Mouse (Mus musculus) testis, adult 2 months (tissue): ENCODE results near the gene Rptor. TPM values are rescaled to one million over a fixed set of nuclear protein-coding genes. Genes with fewer than 3 reads are reported as not detected.

Experiments used
- H3K27ac ChIP-seq: fragments of 200-500 bp; 2 replicates; pipeline ENCODE4 v1.5.1; 2012; ENCODE audit warnings: low read depth, low read length; ENCODE audit not compliant: control insufficient read depth, insufficient read depth
- H3K27me3 ChIP-seq: fragments of 200-500 bp; 2 replicates; pipeline ENCODE4 v1.6.1; 2012; ENCODE audit warnings: mild to moderate bottlenecking, low read length, moderate library complexity; ENCODE audit not compliant: control insufficient read depth, insufficient read depth
- H3K36me3 ChIP-seq: fragments of 200-500 bp; 2 replicates; pipeline ENCODE4 v1.6.1; 2012; ENCODE audit warnings: mild to moderate bottlenecking, low read length; ENCODE audit not compliant: control insufficient read depth, insufficient read depth
- H3K4me1 ChIP-seq: fragments of 200-500 bp; 2 replicates; pipeline ENCODE4 v1.6.1; 2012; ENCODE audit warnings: low read length; ENCODE audit not compliant: control insufficient read depth, insufficient read depth
- H3K4me3 ChIP-seq: fragments of 200-500 bp; 2 replicates; pipeline ENCODE4 v1.5.1; 2012; ENCODE audit warnings: low read depth, mild to moderate bottlenecking, low read length, moderate library complexity, mixed read lengths; ENCODE audit not compliant: control insufficient read depth
- CTCF ChIP-seq: fragments of 200-500 bp; IDR thresholded peaks from 2 replicates; pipeline ENCODE4 v1.5.1; 2012; ENCODE audit warnings: low read depth, mild to moderate bottlenecking, inconsistent platforms, low read length, moderate library complexity; ENCODE audit not compliant: control insufficient read depth, insufficient read depth, insufficient replicate concordance
- POLR2A ChIP-seq: fragments of 200-500 bp; IDR thresholded peaks from 2 replicates; pipeline ENCODE4 v1.6.1; 2012; ENCODE audit warnings: low read depth, mild to moderate bottlenecking, inconsistent platforms, low read length, moderate library complexity; ENCODE audit not compliant: control insufficient read depth
- polyA plus RNA-seq: library from polyadenylated mRNA; depleted of rRNA; stranded (reverse); fragments of >200 nt; gene quantifications from 2 replicates; pipeline ENCODE4 v1.2.3, GENCODE M21; 2012

Rptor gene
- polyA plus RNA-seq, 1 experiment = 25.4 TPM

DNA sequence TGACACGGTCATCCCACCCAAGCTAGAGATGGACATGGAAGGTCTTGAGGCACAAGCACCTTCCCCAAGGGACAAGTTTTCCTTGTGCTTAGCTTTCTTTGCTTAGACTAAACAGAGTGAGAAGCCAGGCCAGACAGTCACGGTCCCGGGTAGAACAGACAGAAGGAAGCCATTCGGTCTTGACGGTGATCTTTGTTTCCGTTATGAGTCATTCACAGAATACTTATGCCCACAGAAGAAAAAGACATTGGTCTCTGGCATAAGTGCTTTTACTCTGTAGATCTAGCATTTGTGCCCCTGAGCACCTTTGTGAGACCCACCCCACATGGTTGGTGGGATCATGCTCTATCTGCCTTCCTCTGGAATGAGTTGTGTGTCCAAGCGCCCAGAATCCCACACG, 203.8 kb downstream of the Rptor start:
- Histone ChIP-seq H3K36me3 (no peaks in the 10 kb centered on the region), H3K4me3 (no peak overlapping the region), H3K4me1 (no peaks in the 10 kb centered on the region; the same call in 1 of the 2 replicates), H3K27ac (no peak overlapping the region), H3K27me3 (no peaks in the 10 kb centered on the region)
- TF ChIP-seq POLR2A = no peak
- TF ChIP-seq CTCF = no peak

DNA sequence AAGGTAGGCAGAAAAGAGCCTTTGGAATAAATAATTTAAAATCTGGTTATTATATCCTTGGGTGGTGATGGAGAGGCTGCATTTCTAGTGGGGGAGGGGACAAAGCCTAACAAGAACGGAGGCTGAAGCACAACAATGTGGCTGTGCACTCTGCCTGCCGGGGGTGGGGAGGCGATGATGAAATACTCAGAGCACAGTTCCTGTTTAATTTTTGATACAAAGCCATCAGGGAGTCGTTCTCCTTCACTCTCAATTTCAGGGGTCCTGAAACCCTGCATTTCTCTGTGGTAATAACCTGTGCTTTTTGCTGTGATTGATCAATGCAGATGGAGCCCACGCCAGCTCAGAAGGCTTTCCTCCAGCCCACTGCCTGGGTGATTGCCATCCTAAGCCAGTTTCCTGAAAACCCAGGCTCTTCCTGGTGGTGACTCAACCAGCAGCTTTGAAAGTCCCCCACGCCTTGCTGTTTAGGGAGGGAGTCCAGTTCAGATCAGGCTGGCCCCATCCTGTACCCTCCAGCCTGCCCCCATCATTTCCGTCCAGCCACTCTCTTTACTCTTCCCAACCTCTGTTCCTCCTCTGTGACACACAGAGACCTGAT, 204.8 kb downstream of the Rptor start:
- H3K36me3 ChIP-seq = no peaks in the 10 kb centered on the region
- TF ChIP-seq POLR2A (no peak), CTCF (no peak)
- H3K27ac ChIP-seq = no peak overlapping the region
- H3K4me3 ChIP-seq = no peak overlapping the region
- H3K4me1 ChIP-seq = no peaks in the 10 kb centered on the region
- H3K27me3 ChIP-seq = no peaks in the 10 kb centered on the region

DNA sequence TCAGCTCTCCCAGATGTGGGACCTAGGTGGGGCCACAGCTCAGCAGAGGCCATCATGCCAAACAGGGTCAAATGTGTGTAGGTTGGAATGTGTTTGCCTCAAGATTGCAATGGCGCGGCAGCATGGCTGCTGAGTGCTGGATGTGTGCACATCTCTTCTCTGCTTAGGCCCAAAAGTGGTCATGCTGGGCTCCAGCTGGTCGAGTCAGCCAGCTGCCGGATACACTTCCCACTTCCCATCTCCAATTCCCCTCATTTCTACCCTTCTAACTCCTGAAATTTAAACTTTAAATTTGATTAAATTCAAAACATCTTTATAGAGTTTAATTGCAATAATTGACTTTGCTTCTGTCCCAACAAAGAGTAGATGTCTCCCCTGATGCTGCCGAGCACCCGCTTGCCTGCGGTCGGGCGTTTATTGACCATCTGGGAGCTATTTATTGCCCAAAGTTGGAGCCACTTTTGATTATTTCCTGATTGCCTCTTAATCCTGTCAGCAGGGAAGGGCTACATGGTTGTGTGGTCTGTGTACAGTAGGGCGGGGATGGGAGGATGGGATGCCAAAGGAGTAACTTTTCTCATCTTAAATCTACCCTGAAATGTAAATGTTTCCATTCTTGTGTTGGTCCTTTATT, 206.1 kb downstream of the Rptor start:
- H3K4me1 ChIP-seq = no peaks in the 10 kb centered on the region
- no peaks in the 10 kb centered on the region for H3K27me3 ChIP-seq
- H3K36me3 ChIP-seq = no peaks in the 10 kb centered on the region
- no peak overlapping the region for H3K4me3 ChIP-seq
- H3K27ac ChIP-seq = no peak overlapping the region
- TF ChIP-seq CTCF (no peak), POLR2A (no peak)

DNA sequence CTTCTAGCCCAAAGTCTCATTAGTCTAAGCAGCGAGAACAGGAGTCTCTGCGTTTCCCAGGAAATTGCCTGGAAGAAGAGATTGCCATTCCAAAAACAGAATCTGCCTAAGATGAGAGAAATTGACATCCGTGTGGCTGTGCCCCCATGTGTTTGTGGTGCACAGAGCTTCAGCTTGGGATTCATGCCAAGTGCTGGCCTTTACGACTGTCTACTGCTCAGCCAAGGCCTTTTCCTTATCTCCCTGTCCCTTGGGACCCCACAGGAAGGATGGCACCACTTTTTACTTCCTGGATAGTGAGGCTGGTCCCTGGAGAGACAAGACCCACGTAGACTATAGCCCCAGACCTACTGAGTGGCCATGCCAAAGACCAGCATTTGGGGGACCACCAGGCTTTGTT, 206.6 kb downstream of the Rptor start:
- no peak for TF ChIP-seq CTCF
- TF ChIP-seq POLR2A = no peak
- Histone ChIP-seq H3K4me3 (no peak overlapping the region), H3K36me3 (no peaks in the 10 kb centered on the region), H3K27me3 (no peaks in the 10 kb centered on the region), H3K4me1 (no peaks in the 10 kb centered on the region), H3K27ac (no peak overlapping the region)

DNA sequence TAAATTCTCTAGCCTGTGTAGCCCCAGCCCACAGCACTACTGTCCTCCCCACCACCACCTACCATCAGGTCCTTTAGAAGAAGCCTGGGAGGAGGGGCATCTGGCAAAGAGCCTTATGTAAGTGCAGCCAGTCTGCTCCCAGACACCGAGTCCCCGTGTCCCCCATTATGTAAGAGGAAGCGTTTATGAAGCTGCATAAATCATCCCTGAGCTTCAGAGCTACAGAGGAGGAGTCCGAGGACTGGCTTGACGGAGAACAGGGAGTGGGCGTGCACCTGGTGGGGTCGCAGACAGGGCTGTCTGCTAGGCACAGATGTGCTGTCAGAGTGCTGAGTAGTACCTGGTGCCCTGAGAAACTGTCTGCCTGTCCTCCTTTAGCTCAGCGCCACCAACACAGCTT, 208.3 kb downstream of the Rptor start:
- Histone ChIP-seq H3K36me3 (no peaks in the 10 kb centered on the region), H3K4me3 (no peak overlapping the region), H3K4me1 (no peaks in the 10 kb centered on the region), H3K27ac (no peak overlapping the region), H3K27me3 (no peaks in the 10 kb centered on the region)
- TF ChIP-seq POLR2A (no peak), CTCF (no peak)

DNA sequence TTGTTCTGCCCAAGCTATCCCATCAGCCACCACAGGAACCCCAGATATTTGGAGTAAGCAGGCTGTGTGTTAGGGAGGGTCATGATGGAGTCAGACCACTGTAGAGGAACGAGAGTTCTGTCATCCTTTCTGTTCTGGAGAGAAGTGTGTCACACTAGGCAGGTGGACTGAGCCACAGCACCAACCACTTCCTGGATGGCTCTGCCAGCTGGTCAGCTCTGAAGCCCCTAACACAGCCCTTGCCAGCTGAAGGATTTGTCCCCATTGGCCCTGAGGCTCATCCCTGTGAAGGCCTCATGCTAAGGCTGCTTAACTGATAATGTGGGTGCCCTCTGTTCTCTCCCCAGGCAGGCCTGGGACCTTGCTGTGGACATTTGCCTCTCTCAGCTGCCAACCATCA, 208.9 kb downstream of the Rptor start:
- H3K27me3 ChIP-seq = no peaks in the 10 kb centered on the region
- no peak overlapping the region for H3K27ac ChIP-seq
- H3K4me1 ChIP-seq = no peaks in the 10 kb centered on the region
- H3K36me3 ChIP-seq = no peaks in the 10 kb centered on the region
- H3K4me3 ChIP-seq = no peak overlapping the region
- no peak for TF ChIP-seq CTCF
- no peak for TF ChIP-seq POLR2A

DNA sequence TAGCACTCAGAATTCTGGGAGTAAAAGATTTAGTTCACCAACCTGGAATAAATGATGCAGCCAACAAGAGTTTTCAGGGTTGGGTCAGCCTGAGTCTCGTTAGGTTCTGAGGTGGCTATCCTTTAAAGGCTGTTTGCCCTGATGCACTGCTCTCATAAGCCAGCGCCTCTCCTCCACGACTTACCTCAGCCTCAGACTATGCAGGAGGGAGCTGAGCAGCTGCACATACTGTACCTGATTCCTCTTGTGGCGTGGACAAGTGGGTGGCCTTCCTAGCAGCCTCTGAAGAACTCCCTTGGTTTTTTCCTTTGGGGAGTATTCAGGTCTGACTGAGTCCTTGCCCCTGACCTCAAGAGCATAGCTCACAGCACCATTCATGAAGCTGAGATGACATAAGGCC, 209.4 kb downstream of the Rptor start:
- Histone ChIP-seq H3K27me3 (no peaks in the 10 kb centered on the region), H3K4me3 (no peak overlapping the region), H3K4me1 (no peaks in the 10 kb centered on the region), H3K36me3 (no peaks in the 10 kb centered on the region), H3K27ac (no peak overlapping the region)
- TF ChIP-seq POLR2A (no peak), CTCF (no peak)

DNA sequence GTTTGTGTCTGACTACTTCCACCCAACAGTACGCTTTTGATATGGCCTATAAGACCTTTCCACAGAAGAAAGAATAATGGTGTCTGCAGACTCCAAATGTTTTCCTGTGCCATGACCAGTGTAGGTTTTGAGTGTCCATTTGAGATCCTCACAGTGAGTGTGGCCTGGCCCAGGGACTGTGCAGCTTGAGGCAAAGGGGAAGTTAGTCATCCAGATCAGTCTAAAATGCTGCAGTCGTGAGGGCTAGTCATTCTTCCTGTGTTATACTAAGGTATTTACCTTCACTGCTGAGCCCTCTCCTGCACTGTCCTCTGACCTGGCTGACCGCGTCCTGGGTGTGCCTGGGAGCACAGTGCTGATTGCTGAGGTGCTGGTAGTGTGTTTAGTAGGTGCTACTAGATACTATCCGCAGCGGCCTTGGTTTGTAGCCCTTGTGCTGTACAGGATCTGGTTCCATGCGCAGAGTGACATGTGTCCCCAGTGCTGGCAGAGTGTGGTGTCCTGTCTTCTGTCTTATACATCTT, 211.4 kb downstream of the Rptor start:
- H3K36me3 ChIP-seq = 0 out of 2 replicates have a peak, but pooled peaks cover 2% of the 10 kb centered on the region
- no peaks in the 10 kb centered on the region for H3K4me1 ChIP-seq
- no peak overlapping the region for H3K27ac ChIP-seq
- no peaks in the 10 kb centered on the region for H3K27me3 ChIP-seq
- TF ChIP-seq CTCF (no peak), POLR2A (no peak)
- H3K4me3 ChIP-seq = no peak overlapping the region
